Mouse (Mus musculus) lung, adult 2 months (tissue): Measurements from ENCODE around the gene Zgrf1.

Experiments
- CTCF ChIP-seq: fragments of 200-500 bp; IDR thresholded peaks from 2 replicates; pipeline ENCODE4 v1.5.1; 2011; ENCODE audit warnings: mild to moderate bottlenecking, low read length, control low read depth; ENCODE audit not compliant: insufficient read depth
- POLR2A ChIP-seq: fragments of 200-500 bp; IDR thresholded peaks from 2 replicates; pipeline ENCODE4 v1.6.1; 2011; ENCODE audit warnings: low read depth, mild to moderate bottlenecking, control low read depth, low read length, borderline replicate concordance; ENCODE audit errors: extremely low read depth

GRCm38 (mm10) chr3:127547882-127548281 lies 5.4 kb upstream of the Zgrf1 start:
- TF ChIP-seq CTCF = no peak
- no peak for TF ChIP-seq POLR2A
